Mouse (Mus musculus) kidney, postnatal 0 days (tissue): ENCODE data around the gene Tbxas1. TPM values are rescaled to one million over a fixed set of nuclear protein-coding genes. Genes with fewer than 3 reads are reported as not detected.
A peak's percentile ranks its signal among the peaks of the same experiment; 100 is the strongest.

Experiments
- ATAC-seq: fragments of 200-750 bp; cut with Nextera tagmentation; replicated peaks from 2 replicates; pipeline ENCODE4 v1.8.0; 2017; ENCODE audit warnings: low read depth, moderate number of reproducible peaks, moderate TSS enrichment, moderate library complexity; ENCODE audit not compliant: low FRiP score
- DNase-seq: peaks from one replicate; pipeline ENCODE4 v3.0.0-alpha.2; 2016; ENCODE audit warnings: low spot score
- H3K27ac ChIP-seq: fragments of 300-500 bp; sonication (generic); 2 replicates; pipeline ENCODE4 v1.5.1; 2014; ENCODE audit warnings: mild to moderate bottlenecking
- H3K27me3 ChIP-seq: fragments of 300-500 bp; sonication (generic); 2 replicates; pipeline ENCODE4 v1.6.1; 2014; ENCODE audit warnings: low read length, mixed read lengths; ENCODE audit not compliant: insufficient read depth
- H3K36me3 ChIP-seq: fragments of 300-500 bp; sonication (generic); 2 replicates; pipeline ENCODE4 v1.6.1; 2014; ENCODE audit warnings: low read length, mixed read lengths; ENCODE audit not compliant: insufficient read depth
- H3K4me1 ChIP-seq: fragments of 300-500 bp; sonication (generic); replicated peaks from 2 replicates; pipeline ENCODE4 v1.6.1; 2014; ENCODE audit warnings: antibody characterized with exemption, low read length, mixed read lengths; ENCODE audit not compliant: insufficient read depth
- H3K4me2 ChIP-seq: fragments of 300-500 bp; sonication (generic); 2 replicates; pipeline ENCODE4 v1.6.1; 2014; ENCODE audit warnings: mild to moderate bottlenecking, low read length, moderate library complexity, mixed read lengths
- H3K4me3 ChIP-seq: fragments of 300-500 bp; sonication (generic); replicated peaks from 2 replicates; pipeline ENCODE4 v1.5.1; 2014; ENCODE audit warnings: low read depth, low read length
- H3K9ac ChIP-seq: fragments of 300-500 bp; sonication (generic); 2 replicates; pipeline ENCODE4 v1.6.1; 2014; ENCODE audit warnings: low read depth, low read length
- H3K9me3 ChIP-seq: fragments of 300-500 bp; sonication (generic); replicated peaks from 2 replicates; pipeline ENCODE4 v1.6.1; 2016; ENCODE audit warnings: low read length, inconsistent platforms, mixed read lengths
- CTCF ChIP-seq: IDR thresholded peaks from 2 replicates; pipeline ENCODE4 v1.5.1; 2016; ENCODE audit warnings: antibody characterized with exemption, low read depth, mild to moderate bottlenecking, moderate library complexity
- WGBS: fragments of 180-500 bp; shearing (Covaris S2); extraction: QIAGEN DNeasy Blood & Tissue Kit; methylation state at CpG from one replicate; pipeline ENCODE4 v1.1.7; 2014; 5-methylcytosine and 5-hydroxymethylcytosine counted together
- polyA plus RNA-seq: library from polyadenylated mRNA; unstranded; fragments of >200 nt; fragmentation: Nextera tagmentation; extraction: Ambion mirVana; gene quantifications from 2 replicates; pipeline ENCODE4 v1.2.1, GENCODE M21; 2015

Gene Tbxas1
- polyA plus RNA-seq, 1 experiment from 2014 or later = 10.5 TPM

GRCm38 (mm10) chr6:38986641-38987040 lies 111.4 kb downstream of the Tbxas1 start:
- Histone ChIP-seq H3K4me2 (no peak overlapping the region), H3K9me3 (no peaks in the 10 kb centered on the region), H3K9ac (no peak overlapping the region), H3K36me3 (no peaks in the 10 kb centered on the region), H3K27me3 (no peaks in the 10 kb centered on the region), H3K4me1 (0 out of 2 replicates have a peak, but pooled peaks cover 10% of the 10 kb centered on the region), H3K27ac (no peak overlapping the region), H3K4me3 (no peak overlapping the region)
- ATAC-seq (no peak), DNase-seq (no peak)
- 42% methylated on average over 10 of the region's 10 CpGs for WGBS
- TF ChIP-seq CTCF = no peak

- Histone ChIP-seq H3K4me1 (no peaks in the 10 kb centered on the region), H3K9ac (no peak overlapping the region), H3K27ac (no peak overlapping the region), H3K9me3 (no peaks in the 10 kb centered on the region), H3K36me3 (no peaks in the 10 kb centered on the region), H3K4me3 (no peak overlapping the region), H3K4me2 (no peak overlapping the region), H3K27me3 (no peaks in the 10 kb centered on the region)
- 43% methylated on average over 4 of the region's 4 CpGs for WGBS
- DNase-seq (no peak), ATAC-seq (no peak)
- TF ChIP-seq CTCF = no peak
These were observed 116.8 kb downstream of the Tbxas1 start for GRCm38 (mm10) chr6:38992016-38992415.

GRCm38 (mm10) chr6:38995774-38996173 lies 120.6 kb downstream of the Tbxas1 start:
- H3K36me3 ChIP-seq = no peaks in the 10 kb centered on the region
- no peaks in the 10 kb centered on the region for H3K4me1 ChIP-seq
- no peak for TF ChIP-seq CTCF
- no peak overlapping the region for H3K4me2 ChIP-seq
- no peak for ATAC-seq
- no peaks in the 10 kb centered on the region for H3K9me3 ChIP-seq
- H3K4me3 ChIP-seq = no peak overlapping the region
- 90% methylated on average over 3 of the region's 3 CpGs for WGBS
- no peaks in the 10 kb centered on the region for H3K27me3 ChIP-seq
- H3K27ac ChIP-seq = no peak overlapping the region
- DNase-seq = no peak
- H3K9ac ChIP-seq = no peak overlapping the region

GRCm38 (mm10) chr6:38997838-38998237 lies 122.6 kb downstream of the Tbxas1 start:
- ATAC-seq (no peak), DNase-seq (peak; percentile 17)
- H3K27ac ChIP-seq = no peak overlapping the region
- no peaks in the 10 kb centered on the region for H3K9me3 ChIP-seq
- H3K4me1 ChIP-seq = peaks cover 1% of the 10 kb centered on the region; the same call in 1 of the 2 replicates
- TF ChIP-seq CTCF = no peak
- H3K4me3 ChIP-seq = no peak overlapping the region
- 61% methylated on average over 4 of the region's 4 CpGs for WGBS
- no peaks in the 10 kb centered on the region for H3K27me3 ChIP-seq
- H3K9ac ChIP-seq = no peak overlapping the region
- no peak overlapping the region for H3K4me2 ChIP-seq
- no peaks in the 10 kb centered on the region for H3K36me3 ChIP-seq

- ATAC-seq (no peak; the same call in 1 of the 2 replicates), DNase-seq (no peak)
- peaks cover 13% of the 10 kb centered on the region; the same call in 1 of the 2 replicates for H3K4me1 ChIP-seq
- no peak overlapping the region for H3K4me2 ChIP-seq
- no peak overlapping the region for H3K4me3 ChIP-seq
- no peak overlapping the region for H3K9ac ChIP-seq
- no peaks in the 10 kb centered on the region for H3K27me3 ChIP-seq
- H3K9me3 ChIP-seq = no peaks in the 10 kb centered on the region
- no peaks in the 10 kb centered on the region for H3K36me3 ChIP-seq
- 45% methylated on average over 7 of the region's 7 CpGs for WGBS
- TF ChIP-seq CTCF = no peak
- peak overlapping the region; percentile 52 for H3K27ac ChIP-seq
These were observed 127.9 kb downstream of the Tbxas1 start for GRCm38 (mm10) chr6:39003126-39003525.

GRCm38 (mm10) chr6:39004003-39004473 lies 128.8 kb downstream of the Tbxas1 start:
- no peaks in the 10 kb centered on the region for H3K36me3 ChIP-seq

More at GRCm38 (mm10) chr6:39004003-39004473, 128.8 kb downstream of the Tbxas1 start:
- 43% methylated on average over 12 of the region's 12 CpGs for WGBS
- 0 out of 2 replicates have a peak, but pooled peaks have one; percentile 22 for ATAC-seq
- Histone ChIP-seq H3K27ac (peak overlapping the region; percentile 52; the same call in 1 of the 2 replicates), H3K9me3 (no peaks in the 10 kb centered on the region), H3K4me1 (peaks cover 13% of the 10 kb centered on the region; the same call in 1 of the 2 replicates), H3K4me2 (no peak overlapping the region), H3K27me3 (no peaks in the 10 kb centered on the region), H3K9ac (no peak overlapping the region), H3K4me3 (no peak overlapping the region)
- DNase-seq = peak; percentile 70
- no peak for TF ChIP-seq CTCF
